Mouse (Mus musculus) heart, adult 2 months (tissue): ENCODE results near the gene Tnfrsf1a.

Experiments
- CTCF ChIP-seq: fragments of 200-600 bp; IDR thresholded peaks from 2 replicates; pipeline ENCODE4 v1.8.1; 2022; ENCODE audit warnings: antibody characterized with exemption, mild to moderate bottlenecking, moderate library complexity
- EP300 ChIP-seq: fragments of 200-500 bp; IDR thresholded peaks from 2 replicates; pipeline ENCODE4 v1.6.1; 2011; ENCODE audit warnings: low read depth, low read length, control low read depth; ENCODE audit not compliant: insufficient read depth
- POLR2A ChIP-seq: fragments of 200-500 bp; IDR thresholded peaks from 2 replicates; pipeline ENCODE4 v1.6.1; 2011; ENCODE audit warnings: mild to moderate bottlenecking, low read depth, low read length, control low read depth; ENCODE audit not compliant: insufficient read depth

DNA sequence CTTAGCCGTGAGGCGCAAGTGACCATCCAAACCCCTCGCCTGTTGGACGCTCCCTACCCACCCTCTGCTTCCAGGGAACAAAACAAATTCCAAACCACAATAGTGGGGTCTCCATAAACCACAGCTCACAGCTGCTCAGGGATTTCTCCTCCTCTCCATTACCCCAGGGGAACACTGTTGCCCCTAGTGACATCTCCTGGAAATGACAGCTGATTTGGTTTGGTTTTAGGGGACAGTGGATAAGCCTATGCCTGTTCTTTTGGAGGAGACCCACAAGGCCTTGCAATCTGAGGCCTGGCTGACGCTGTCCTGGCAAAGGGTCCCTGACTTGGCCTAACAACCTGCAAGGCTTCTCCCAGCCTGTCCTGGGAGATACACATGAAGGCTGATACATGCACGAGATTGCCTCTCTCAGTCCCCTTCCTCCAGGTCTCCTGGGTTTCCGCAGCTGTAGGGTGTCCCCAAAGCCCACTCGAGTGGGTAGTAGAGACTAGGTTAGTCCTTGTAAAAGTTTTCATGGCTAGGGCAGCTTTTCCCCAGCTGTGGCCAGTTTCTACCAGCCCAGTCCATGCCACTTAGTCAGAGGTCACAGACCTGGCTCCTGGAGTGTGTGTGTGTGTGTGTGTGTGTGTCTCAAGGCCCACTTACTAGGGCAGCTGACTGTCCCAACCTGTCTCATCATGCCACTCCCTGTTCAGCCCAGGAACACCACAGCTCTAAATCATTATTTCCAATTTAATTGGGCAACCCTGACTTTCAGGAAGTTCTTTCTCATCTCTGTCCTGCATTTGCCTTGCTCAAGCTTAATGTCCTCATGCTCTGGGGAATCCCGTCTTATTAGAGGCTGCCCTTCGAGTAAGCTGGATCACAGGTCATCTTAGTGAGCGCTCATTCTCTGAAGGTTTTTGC, 36.2 kb downstream of the Tnfrsf1a start:
- TF ChIP-seq POLR2A (no peak), CTCF (peak; percentile 75), EP300 (no peak)
